Mouse (Mus musculus) kidney, adult 18-20 months (tissue): ENCODE results near the gene Esyt2.

Source experiments
- DNase-seq: peaks from one replicate; pipeline ENCODE4 v3.0.0; 2021

Esyt2 gene

GRCm38 (mm10) chr12:116281427-116282281 is 658 bp downstream of the Esyt2 start:
- DNase-seq, result peak; percentile 50

- no peak for DNase-seq
These were observed 1.9 kb downstream of the Esyt2 start for GRCm38 (mm10) chr12:116282856-116283255.

GRCm38 (mm10) chr12:116283511-116283910 is 2.5 kb downstream of the Esyt2 start:
- DNase-seq, result no peak

- no peak for DNase-seq
These were observed 12.2 kb downstream of the Esyt2 start for GRCm38 (mm10) chr12:116293185-116293584.

- no peak for DNase-seq
These were observed 12.8 kb downstream of the Esyt2 start for GRCm38 (mm10) chr12:116293599-116294292.

- no peak for DNase-seq
These were observed 18.9 kb downstream of the Esyt2 start for GRCm38 (mm10) chr12:116299906-116300305.

- no peak for DNase-seq
These were observed 21.2 kb downstream of the Esyt2 start for GRCm38 (mm10) chr12:116302181-116302580.

- DNase-seq, result no peak
These were observed 25.0 kb downstream of the Esyt2 start for GRCm38 (mm10) chr12:116306042-116306441.

GRCm38 (mm10) chr12:116307870-116308269 is 26.9 kb downstream of the Esyt2 start:
- DNase-seq, result no peak

GRCm38 (mm10) chr12:116308612-116309011 is 27.6 kb downstream of the Esyt2 start:
- DNase-seq, result no peak

GRCm38 (mm10) chr12:116313816-116314215 is 32.8 kb downstream of the Esyt2 start:
- DNase-seq, result no peak

GRCm38 (mm10) chr12:116315498-116315897 is 34.5 kb downstream of the Esyt2 start:
- no peak for DNase-seq

- DNase-seq, result no peak
These were observed 36.8 kb downstream of the Esyt2 start for GRCm38 (mm10) chr12:116317818-116318217.

GRCm38 (mm10) chr12:116325545-116325944 is 44.5 kb downstream of the Esyt2 start:
- DNase-seq, result no peak

- DNase-seq, result no peak
These were observed 45.2 kb downstream of the Esyt2 start for GRCm38 (mm10) chr12:116326159-116326558.

- no peak for DNase-seq
These were observed 53.3 kb downstream of the Esyt2 start for GRCm38 (mm10) chr12:116334253-116334652.

GRCm38 (mm10) chr12:116340160-116340559 is 59.2 kb downstream of the Esyt2 start:
- DNase-seq, result no peak

GRCm38 (mm10) chr12:116348755-116349286 is 67.8 kb downstream of the Esyt2 start:
- DNase-seq, result no peak

- DNase-seq, result no peak
These were observed 68.4 kb downstream of the Esyt2 start for GRCm38 (mm10) chr12:116349376-116349775.

GRCm38 (mm10) chr12:116351022-116351421 is 70.0 kb downstream of the Esyt2 start:
- no peak for DNase-seq

- no peak for DNase-seq
These were observed 71.4 kb downstream of the Esyt2 start for GRCm38 (mm10) chr12:116352404-116352803.

GRCm38 (mm10) chr12:116354694-116355093 is 73.7 kb downstream of the Esyt2 start:
- DNase-seq, result no peak

- no peak for DNase-seq
These were observed 81.1 kb downstream of the Esyt2 start for GRCm38 (mm10) chr12:116362091-116362490.

GRCm38 (mm10) chr12:116366900-116367299 is 85.9 kb downstream of the Esyt2 start:
- DNase-seq, result no peak
